Mouse (Mus musculus) ES-E14 (cell line): ENCODE results near the gene Spon1. TPM values are rescaled to one million over a fixed set of nuclear protein-coding genes. Genes with fewer than 3 reads are reported as not detected.

Experiments
- DNase-seq: peaks from one replicate; pipeline ENCODE4 v3.0.0-alpha.2; 2013; ENCODE audit warnings: low read depth, low spot score
- H3K27ac ChIP-seq: 2 replicates; pipeline ENCODE4 v1.5.1; 2012; ENCODE audit warnings: low read depth, mild to moderate bottlenecking, low read length, moderate library complexity, mixed read lengths; ENCODE audit not compliant: poor library complexity, insufficient read depth, severe bottlenecking
- H3K36me3 ChIP-seq: 2 replicates; pipeline ENCODE4 v1.6.1; 2012; ENCODE audit warnings: mild to moderate bottlenecking, low read length, moderate library complexity, mixed read lengths; ENCODE audit not compliant: control insufficient read depth, poor library complexity, insufficient read depth, severe bottlenecking
- H3K4me1 ChIP-seq, 2 experiments: fragments of 150-350 bp in 1 of 2; sonication (generic) in 1 of 2; 2 replicates each; pipeline ENCODE4 v1.6.1; 2012; ENCODE audit warnings: low read length in 2 of 2, mild to moderate bottlenecking in 1 of 2, mixed read lengths in 1 of 2; ENCODE audit not compliant: control insufficient read depth in 2 of 2, insufficient read depth in 2 of 2, poor library complexity in 1 of 2
- H3K4me3 ChIP-seq, 2 experiments: fragments of 150-350 bp in 1 of 2; sonication (generic) in 1 of 2; 2 replicates each; pipeline ENCODE4 v1.5.1; 2012; ENCODE audit warnings: low read length in 2 of 2, low read depth in 1 of 2, mild to moderate bottlenecking in 1 of 2, mixed read lengths in 1 of 2; ENCODE audit not compliant: insufficient read depth in 1 of 2, poor library complexity in 1 of 2, severe bottlenecking in 1 of 2
- H3K9ac ChIP-seq: 2 replicates; pipeline ENCODE4 v1.6.1; 2012; ENCODE audit warnings: low read depth, mild to moderate bottlenecking, low read length, mixed read lengths; ENCODE audit not compliant: poor library complexity, insufficient read depth, severe bottlenecking
- H3K9me3 ChIP-seq: fragments of 150-350 bp; sonication (generic); 2 replicates; pipeline ENCODE4 v1.6.1; 2012; ENCODE audit warnings: low read depth, mild to moderate bottlenecking, low read length; ENCODE audit not compliant: control insufficient read depth, insufficient read depth
- CHD2 ChIP-seq: IDR thresholded peaks from 2 replicates; pipeline ENCODE4 v1.6.1; 2014; ENCODE audit warnings: mild to moderate bottlenecking, low read depth, low read length, inconsistent platforms
- HCFC1 ChIP-seq: IDR thresholded peaks from 2 replicates; pipeline ENCODE4 v1.6.1; 2012; ENCODE audit warnings: low read length, inconsistent platforms, borderline replicate concordance; ENCODE audit not compliant: insufficient read depth
- MAFK ChIP-seq: IDR thresholded peaks from 2 replicates; pipeline ENCODE4 v1.6.1; 2014; ENCODE audit warnings: mild to moderate bottlenecking, low read depth, low read length, inconsistent platforms; ENCODE audit not compliant: insufficient read depth
- ZC3H11A ChIP-seq: IDR thresholded peaks from 2 replicates; pipeline ENCODE4 v1.6.1; 2012; ENCODE audit warnings: low read depth, mild to moderate bottlenecking, inconsistent platforms, low read length, borderline replicate concordance
- ZNF384 ChIP-seq: IDR thresholded peaks from 2 replicates; pipeline ENCODE4 v1.6.1; 2012; ENCODE audit warnings: low read depth, low read length, inconsistent platforms
- in situ Hi-C, 2 experiments: fragments of 600-800 bp; cut with MboI; formaldehyde crosslinking; loops; one replicate each; pipeline ENCODE4 v1.15.1; 2025; ENCODE audit warnings: low sequenced_read_pairs in 2 of 2, inconsistent platforms in 1 of 2; ENCODE audit not compliant: unreplicated experiment in 2 of 2
- total RNA-seq: library from RNA; depleted of rRNA; stranded (reverse); fragments of 300-350 nt; gene quantifications from 2 replicates; pipeline ENCODE4 v1.2.3, GENCODE M21; 2012

Gene Spon1
- total RNA-seq, 1 experiment: 0.13 TPM

DNA sequence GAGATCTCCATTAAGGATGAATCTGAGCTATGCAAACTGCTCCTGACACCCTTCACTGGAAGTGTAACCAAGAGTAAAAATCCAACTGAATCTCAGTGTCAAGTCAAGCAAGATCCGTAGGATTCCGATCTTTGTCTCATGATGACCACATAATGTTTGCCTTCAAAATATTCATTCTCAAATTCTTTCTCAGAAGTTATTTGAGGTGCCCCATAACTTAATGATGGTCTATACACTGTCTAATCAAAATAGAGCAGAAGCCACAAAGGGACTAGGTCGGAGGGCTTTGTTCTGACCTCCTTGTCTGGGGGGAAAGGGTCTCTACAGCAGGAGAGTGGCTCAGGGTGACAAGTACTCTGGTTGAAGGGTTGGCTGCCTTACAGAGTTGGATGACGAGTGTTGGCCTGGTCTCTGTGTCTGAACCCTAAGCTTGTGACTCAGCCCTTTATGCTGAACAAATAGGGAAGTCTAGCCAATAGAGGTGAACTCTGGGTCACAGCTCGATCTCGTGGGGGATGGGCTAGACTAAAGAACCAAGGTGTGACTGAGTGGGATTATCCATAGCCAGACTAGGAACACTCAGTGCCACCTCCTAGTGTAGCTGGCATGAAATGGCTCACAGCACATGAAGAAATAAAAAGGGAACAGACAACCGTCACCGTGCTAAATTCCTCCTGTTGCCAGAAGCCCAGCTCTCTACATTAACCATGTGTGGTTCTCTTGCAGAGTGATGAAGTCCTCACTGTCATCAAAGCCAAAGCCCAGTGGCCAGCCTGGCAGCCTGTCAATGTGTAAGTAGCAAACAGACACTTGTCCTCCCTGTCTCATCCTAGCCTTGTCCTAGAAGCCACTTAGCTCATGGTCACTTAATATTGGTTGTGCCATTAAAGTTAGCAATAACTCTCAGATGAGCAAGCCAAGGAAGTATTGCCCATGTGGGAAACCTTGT, 250.5 kb downstream of the Spon1 start:
- TF ChIP-seq ZNF384: no peak
- TF ChIP-seq ZC3H11A: no peak
- TF ChIP-seq MAFK: no peak
- no peak for TF ChIP-seq CHD2
- no peak for TF ChIP-seq HCFC1
- Histone ChIP-seq H3K9me3 (no peaks in the 10 kb centered on the region), H3K36me3 (peaks cover 1% of the 10 kb centered on the region; the same call in 1 of the 2 replicates), H3K4me3 (no peak overlapping the region), H3K4me1 (no peaks in the 10 kb centered on the region), H3K9ac (no peak overlapping the region), H3K27ac (no peak overlapping the region)
- in situ Hi-C loops: loop anchor here in 1 of 2 experiments (5.0 kb wide), 1 partner anchor 249 kb away; the partner anchor contains the start of gene Spon1
- DNase-seq: no peak

- Histone ChIP-seq H3K9me3 (no peaks in the 10 kb centered on the region), H3K9ac (no peak overlapping the region), H3K36me3 (peaks cover 1% of the 10 kb centered on the region; the same call in 1 of the 2 replicates), H3K4me3 (no peak overlapping the region), H3K27ac (no peak overlapping the region), H3K4me1 (no peaks in the 10 kb centered on the region)
- in situ Hi-C loops: loop anchor here in 1 of 2 experiments (5.0 kb wide), 1 partner anchor 252 kb away; the partner anchor contains the start of gene Spon1
- TF ChIP-seq CHD2 (no peak), ZNF384 (no peak), ZC3H11A (no peak), MAFK (no peak), HCFC1 (no peak)
- no peak for DNase-seq
Measured at GRCm38 (mm10) chr7:114018861-114019260, 253.1 kb downstream of the Spon1 start.

DNA sequence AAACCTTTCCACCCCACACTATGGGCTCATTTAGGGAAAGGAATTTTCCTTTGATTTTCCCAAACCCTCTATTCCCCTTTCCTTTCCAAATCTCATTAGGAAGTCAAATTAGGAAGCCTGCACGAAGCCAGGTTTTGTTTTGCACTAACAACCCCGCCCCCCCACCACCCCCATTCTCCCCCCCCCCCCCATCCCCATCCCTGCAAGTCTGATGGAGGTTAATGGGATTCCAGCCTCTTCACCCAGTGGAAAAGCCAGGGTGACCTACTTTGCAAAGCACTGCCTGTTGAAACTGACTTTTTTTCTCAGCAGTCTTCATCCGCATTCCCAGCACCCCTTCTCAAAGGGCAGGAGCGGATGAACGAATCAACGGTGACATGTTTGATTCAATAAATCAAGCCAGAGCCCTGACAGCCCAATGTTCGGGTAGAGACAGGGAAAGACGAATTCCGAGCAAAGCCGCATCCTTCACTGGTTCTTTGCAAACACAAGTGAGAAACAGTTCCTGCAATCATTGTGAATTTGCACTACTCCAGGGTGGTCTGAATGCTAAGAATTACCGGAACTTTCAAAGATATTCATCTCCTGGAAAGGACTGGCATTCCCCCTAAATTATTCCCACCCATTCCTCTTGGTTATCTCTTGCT, 254.4 kb downstream of the Spon1 start:
- in situ Hi-C loops: loop anchor here in 1 of 2 experiments (10.0 kb wide), 1 partner anchor 255 kb away; the partner anchor contains the start of gene Spon1
- Histone ChIP-seq H3K4me3 (no peak overlapping the region), H3K9ac (no peak overlapping the region), H3K9me3 (no peaks in the 10 kb centered on the region), H3K4me1 (no peaks in the 10 kb centered on the region), H3K36me3 (peaks cover 1% of the 10 kb centered on the region; the same call in 1 of the 2 replicates), H3K27ac (no peak overlapping the region)
- DNase-seq: no peak
- no peak for TF ChIP-seq CHD2
- TF ChIP-seq ZC3H11A: no peak
- TF ChIP-seq MAFK: no peak
- TF ChIP-seq HCFC1: no peak
- TF ChIP-seq ZNF384: no peak

- no peak overlapping the region for H3K27ac ChIP-seq
- H3K9me3 ChIP-seq: no peaks in the 10 kb centered on the region
- H3K4me3 ChIP-seq: no peak overlapping the region
- in situ Hi-C loops: loop anchor here in 1 of 2 experiments (10.0 kb wide), 1 partner anchor 256 kb away; the partner anchor contains the start of gene Spon1
- no peak overlapping the region for H3K9ac ChIP-seq
- no peaks in the 10 kb centered on the region for H3K4me1 ChIP-seq
- H3K36me3 ChIP-seq: peaks cover 1% of the 10 kb centered on the region; the same call in 1 of the 2 replicates
- DNase-seq: peak; percentile 51
- peak; percentile 89 for TF ChIP-seq ZC3H11A
- no peak for TF ChIP-seq ZNF384
- TF ChIP-seq MAFK: no peak
- TF ChIP-seq CHD2: no peak
Measured at GRCm38 (mm10) chr7:114020704-114021093, 254.9 kb downstream of the Spon1 start.
